Mouse (Mus musculus): ENCODE data around the gene Rhobtb3.
"Not testable (repeated sequence)": the region's sequence is repeated elsewhere in the genome, so short reads cannot be mapped to it uniquely, and the experiment has no call there.

DNA sequence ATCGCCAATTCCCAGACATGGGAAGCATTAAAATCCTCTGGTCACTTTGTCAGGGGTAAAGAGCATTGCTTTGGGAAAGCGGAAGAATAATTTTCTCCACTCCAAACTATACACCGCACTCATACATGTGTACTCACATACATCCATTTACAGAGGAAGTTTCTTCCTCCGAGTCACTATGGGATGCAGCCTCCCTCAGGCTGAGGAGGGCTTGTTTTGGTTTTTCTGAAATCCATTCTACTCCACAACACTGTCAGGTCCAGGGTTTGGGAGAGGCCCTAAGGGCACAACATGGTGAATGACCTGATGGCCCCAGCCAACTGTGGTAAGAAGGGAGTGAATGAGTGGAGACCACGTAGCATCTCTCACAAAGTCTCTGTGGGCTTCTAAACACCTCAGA, 14.7 kb downstream of the Rhobtb3 start:
- not testable (repeated sequence) for TF ChIP-seq CTCF, EP300 (IDR thresholded peaks at IDR 0.05; ENCODE audit: low read depth)

Measured in liver, embryonic 14.5 days (tissue).